Mouse (Mus musculus) activated CD4-positive, CD25-positive, alpha-beta regulatory T cell, adult 4 months (primary cell): ENCODE results near the gene Sytl1. TPM values are rescaled to one million over a fixed set of nuclear protein-coding genes. Genes with fewer than 3 reads are reported as not detected.
A peak's percentile ranks its signal among the peaks of the same experiment; 100 is the strongest.

Source experiments
- ATAC-seq: one replicate; pipeline ENCODE4 v1.8.0; 2017
- polyA plus RNA-seq, 2 experiments: library from polyadenylated mRNA; unstranded; fragments of 100-300 nt; shearing (Covaris generic); gene quantifications; one replicate each; pipeline ENCODE4 v1.2.1; 2017

Gene Sytl1
- polyA plus RNA-seq, 2 experiments from 2014 or later: 29.6 to 45.6 TPM

- ATAC-seq: peak; percentile 8
Observed at GRCm38 (mm10) chr4:133278067-133278466, 15.2 kb upstream of the Sytl1 start.

GRCm38 (mm10) chr4:133277104-133278026 is 14.5 kb upstream of the Sytl1 start, which contains the start of gene Tmem222:
Tmem222 (minus strand) TSS chr4:133277792.
- peak; percentile 85 for ATAC-seq

GRCm38 (mm10) chr4:133270929-133271328 is 8.0 kb upstream of the Sytl1 start:
- no peak for ATAC-seq

- ATAC-seq: no peak
Observed at GRCm38 (mm10) chr4:133269596-133269995, 6.7 kb upstream of the Sytl1 start.

GRCm38 (mm10) chr4:133268931-133269330 is 6.0 kb upstream of the Sytl1 start:
- no peak for ATAC-seq

GRCm38 (mm10) chr4:133266248-133266880 is 3.5 kb upstream of the Sytl1 start:
- ATAC-seq: no peak

- ATAC-seq: no peak
Observed at GRCm38 (mm10) chr4:133265759-133266158, 2.8 kb upstream of the Sytl1 start.

- no peak for ATAC-seq
Observed at GRCm38 (mm10) chr4:133265297-133265696, 2.4 kb upstream of the Sytl1 start.

- ATAC-seq: no peak
Observed at GRCm38 (mm10) chr4:133264559-133264958, 1.6 kb upstream of the Sytl1 start.

- ATAC-seq: no peak
Observed at GRCm38 (mm10) chr4:133263756-133264155, 843 bp upstream of the Sytl1 start.

GRCm38 (mm10) chr4:133262375-133262765 is 543 bp downstream of the Sytl1 start:
- no peak for ATAC-seq

- peak; percentile 71 for ATAC-seq
Observed at GRCm38 (mm10) chr4:133261641-133262374, 1.1 kb downstream of the Sytl1 start.

GRCm38 (mm10) chr4:133257798-133258408 is 5.0 kb downstream of the Sytl1 start:
- no peak for ATAC-seq

GRCm38 (mm10) chr4:133257230-133257629 is 5.7 kb downstream of the Sytl1 start:
- no peak for ATAC-seq

- no peak for ATAC-seq
Observed at GRCm38 (mm10) chr4:133256820-133257219, 6.1 kb downstream of the Sytl1 start.

- ATAC-seq: no peak
Observed at GRCm38 (mm10) chr4:133255392-133255791, 7.5 kb downstream of the Sytl1 start.

- ATAC-seq: no peak
Observed at GRCm38 (mm10) chr4:133253412-133253811, 9.5 kb downstream of the Sytl1 start.

- no peak for ATAC-seq
Observed at GRCm38 (mm10) chr4:133252089-133252488, 10.8 kb downstream of the Sytl1 start.

- ATAC-seq: no peak
Observed at GRCm38 (mm10) chr4:133251214-133251613, 11.7 kb downstream of the Sytl1 start.

- peak; percentile 54 for ATAC-seq
Observed at GRCm38 (mm10) chr4:133250609-133251008, 12.3 kb downstream of the Sytl1 start.

GRCm38 (mm10) chr4:133247806-133248449 is 15.0 kb downstream of the Sytl1 start:
- no peak for ATAC-seq

GRCm38 (mm10) chr4:133247072-133247471 is 15.8 kb downstream of the Sytl1 start:
- no peak for ATAC-seq
